Mouse (Mus musculus): ENCODE data around the gene Cdc42bpa. TPM values are rescaled to one million over a fixed set of nuclear protein-coding genes. Genes with fewer than 3 reads are reported as not detected.
"Not testable (repeated sequence)": the region's sequence is repeated elsewhere in the genome, so short reads cannot be mapped to it uniquely, and the experiment has no call there.

The Cdc42bpa gene
- total RNA-seq, 2 experiments from 2014 or later = 41.7 to 43.2 TPM

DNA sequence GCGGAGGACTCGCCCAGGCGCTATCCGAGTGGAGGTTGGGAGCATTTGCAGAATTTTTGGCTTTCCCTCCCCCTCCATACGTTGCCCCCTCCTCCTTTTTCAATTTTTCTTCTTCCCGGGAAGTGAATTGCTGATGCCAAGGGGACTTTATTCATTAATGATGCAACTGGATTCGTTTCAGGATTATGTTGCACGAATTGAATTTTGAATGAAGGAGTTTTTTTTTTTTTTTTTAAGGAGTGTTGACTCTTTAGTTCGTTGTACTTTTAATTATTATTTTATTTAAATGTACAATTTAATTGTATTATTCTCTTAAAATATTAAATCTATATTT is 238 bp downstream of the Cdc42bpa start:
- DNase-seq = no peak

DNA sequence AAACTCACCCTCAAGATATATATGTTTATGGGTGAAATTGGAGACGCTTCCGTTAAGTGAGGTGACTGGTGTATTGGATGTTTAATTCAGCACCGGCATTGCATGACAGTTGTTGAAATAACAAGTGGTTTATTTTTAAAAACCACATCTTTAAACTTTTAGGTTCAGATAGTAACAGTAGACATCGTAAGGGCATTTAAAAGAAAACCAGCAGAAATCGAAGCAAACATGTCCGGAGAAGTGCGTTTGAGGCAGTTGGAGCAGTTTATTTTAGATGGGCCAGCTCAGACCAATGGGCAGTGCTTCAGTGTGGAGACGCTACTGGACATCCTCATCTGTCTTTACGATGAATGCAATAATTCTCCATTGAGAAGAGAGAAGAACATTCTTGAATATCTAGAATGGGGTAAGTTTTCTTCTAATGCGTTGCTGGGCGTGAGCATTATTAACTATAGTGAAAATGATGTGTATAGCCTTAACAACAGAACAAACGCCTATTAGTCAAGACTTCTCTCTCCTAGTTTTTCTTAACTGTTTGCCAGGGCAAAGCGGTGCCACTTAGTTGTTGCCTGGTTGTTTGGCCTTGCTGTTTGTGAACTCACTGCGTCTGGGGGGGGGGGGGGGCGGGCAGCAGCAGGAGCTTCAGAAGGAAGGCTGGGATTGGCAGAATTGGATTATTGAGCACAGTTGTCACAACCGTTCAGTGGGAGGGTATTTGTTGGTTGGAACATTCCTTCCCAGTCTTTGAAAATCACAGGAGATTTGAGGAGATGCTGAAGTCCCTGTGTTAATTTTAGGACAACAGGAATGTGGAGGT is 818 bp downstream of the Cdc42bpa start:
- peak in 1 of 2 experiments; percentile 31 for DNase-seq

DNA sequence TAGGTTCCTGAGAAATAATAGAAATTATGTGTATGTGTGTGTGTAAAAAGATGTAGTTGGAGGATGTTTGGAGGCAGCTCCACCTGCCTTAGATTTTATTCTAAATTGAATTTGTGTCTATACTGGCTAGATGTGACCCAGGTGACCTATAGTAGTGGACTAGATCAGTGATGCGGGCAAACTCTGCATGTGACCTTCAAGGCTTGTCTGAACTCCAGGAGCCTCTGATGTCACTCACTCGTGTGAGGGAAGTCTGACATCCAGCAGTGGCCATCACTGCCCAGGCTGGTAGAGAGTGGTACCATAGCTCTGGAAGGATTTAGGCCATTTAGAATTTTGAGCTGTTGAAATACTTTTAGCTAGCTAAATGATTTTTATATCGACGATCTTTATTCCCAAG is 1.5 kb downstream of the Cdc42bpa start:
- peak in 1 of 2 experiments; percentile 26 for DNase-seq

DNA sequence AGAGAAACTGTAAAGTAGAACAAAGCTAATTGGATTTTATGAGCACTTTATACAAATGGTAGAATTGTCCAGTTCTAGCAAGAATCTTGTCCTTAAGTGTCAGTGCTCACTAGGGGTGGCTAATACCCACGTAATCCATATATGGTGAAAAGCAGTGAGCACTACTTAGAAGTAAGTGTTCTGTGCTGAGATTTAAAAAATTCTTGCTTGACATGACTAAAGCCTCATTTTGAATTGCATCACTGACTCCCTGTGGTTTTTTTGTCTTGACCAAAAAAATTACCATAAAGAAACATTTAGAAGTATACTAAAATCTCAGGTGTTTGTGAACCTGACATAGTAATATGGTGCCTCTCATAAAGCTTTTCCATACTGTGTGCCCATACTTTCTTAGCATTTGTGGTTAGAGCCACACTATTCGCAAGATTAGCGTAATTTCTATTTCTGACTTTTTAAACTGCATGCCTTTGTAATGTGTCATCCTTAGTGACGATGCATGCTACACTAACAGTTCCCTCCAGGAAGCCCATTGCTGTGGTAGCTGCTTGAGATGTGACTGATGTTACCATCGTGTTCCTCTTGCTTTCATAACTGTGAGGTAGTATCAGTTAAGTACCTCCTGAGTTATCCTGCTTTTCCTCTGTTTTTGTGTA is 9.6 kb downstream of the Cdc42bpa start:
- DNase-seq = no peak

DNA sequence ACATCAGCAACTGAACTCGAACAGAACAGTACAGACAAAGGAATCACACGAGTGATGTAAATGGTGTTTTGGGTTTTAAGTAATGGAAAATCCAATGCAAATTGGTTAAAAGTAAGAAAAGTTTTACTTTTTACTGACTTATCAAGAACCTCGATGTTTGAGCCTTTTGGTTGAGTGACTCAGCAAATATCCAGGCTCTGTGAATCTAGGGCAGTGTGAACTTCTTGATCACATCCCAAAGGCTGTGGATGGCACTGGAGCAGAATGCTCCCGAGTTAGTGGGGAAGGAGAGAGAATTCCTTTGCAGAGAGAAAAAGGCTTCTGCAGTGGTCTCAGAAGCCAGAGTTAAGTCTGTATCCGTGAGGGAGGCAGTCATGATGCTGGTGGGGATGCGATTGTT is 14.7 kb downstream of the Cdc42bpa start:
- DNase-seq = no peak

DNA sequence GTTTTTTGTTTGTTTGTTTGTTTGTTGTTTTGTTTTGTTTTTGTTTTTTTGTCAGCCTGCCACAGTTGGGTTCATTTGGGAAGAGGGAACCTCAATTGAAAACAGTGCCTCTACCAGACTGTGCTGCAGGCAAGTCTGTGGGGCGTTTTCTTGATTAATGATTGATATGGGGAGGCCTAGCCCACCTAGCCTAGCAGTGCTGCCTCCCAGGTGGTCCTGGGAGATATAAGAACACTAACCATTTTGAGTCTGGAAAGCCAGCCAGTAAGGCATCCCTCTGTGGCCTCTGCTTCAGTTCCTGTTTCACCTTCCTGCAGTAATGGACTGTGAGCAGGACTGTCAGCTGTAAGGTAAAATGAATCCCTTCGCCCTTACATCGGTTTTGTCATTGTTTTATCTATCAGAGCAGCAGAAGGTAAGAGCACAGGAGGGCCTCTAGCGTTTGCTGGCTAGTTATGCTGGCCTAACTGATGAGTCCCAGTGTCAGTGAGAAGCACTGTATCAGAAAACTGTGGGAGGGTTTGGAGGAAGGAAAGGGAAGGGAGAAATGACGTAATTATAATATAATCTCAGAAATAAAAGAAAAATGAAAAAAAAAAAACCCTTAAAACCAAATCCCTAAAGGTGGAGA is 15.5 kb downstream of the Cdc42bpa start:
- DNase-seq = no peak

DNA sequence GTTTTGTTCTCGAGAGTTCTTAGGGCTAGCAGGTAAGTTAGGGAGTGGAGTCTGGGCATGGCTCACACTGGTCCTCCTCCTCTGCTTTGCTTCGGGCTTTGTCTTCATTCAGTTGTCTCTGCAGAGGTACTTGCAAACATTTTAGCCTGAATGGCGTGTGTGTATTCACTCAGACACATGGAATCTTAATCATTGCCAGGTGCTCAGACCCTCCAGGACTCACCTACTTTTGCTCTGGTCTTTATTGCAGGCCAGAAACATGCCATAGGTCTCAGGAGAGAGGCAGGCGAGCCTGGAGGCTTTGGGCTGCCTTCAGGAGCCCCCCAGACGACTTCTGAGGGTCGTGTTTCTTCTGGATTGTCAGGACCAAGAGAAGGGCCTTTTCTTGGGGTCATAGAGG is 17.2 kb downstream of the Cdc42bpa start:
- no peak for DNase-seq

DNA sequence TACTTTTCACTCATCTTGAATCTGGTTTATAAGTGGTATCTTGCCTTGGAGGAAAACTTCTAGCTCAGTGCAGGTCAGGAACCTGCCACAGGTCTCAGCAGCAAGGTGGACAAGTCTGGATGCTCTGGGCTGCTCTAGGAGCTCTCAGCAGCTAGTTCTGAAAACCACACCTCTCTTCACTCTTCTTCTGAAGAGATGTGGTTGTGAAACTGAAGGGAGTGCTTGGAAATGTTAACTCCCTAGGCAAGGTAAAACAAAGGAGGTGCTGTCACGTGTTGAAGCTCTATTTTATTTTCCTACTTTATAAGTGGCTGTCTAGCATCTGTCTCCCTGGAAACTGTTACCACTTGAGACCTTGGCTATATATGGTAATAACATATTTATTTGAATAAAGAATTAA is 18.5 kb downstream of the Cdc42bpa start:
- DNase-seq = no peak

DNA sequence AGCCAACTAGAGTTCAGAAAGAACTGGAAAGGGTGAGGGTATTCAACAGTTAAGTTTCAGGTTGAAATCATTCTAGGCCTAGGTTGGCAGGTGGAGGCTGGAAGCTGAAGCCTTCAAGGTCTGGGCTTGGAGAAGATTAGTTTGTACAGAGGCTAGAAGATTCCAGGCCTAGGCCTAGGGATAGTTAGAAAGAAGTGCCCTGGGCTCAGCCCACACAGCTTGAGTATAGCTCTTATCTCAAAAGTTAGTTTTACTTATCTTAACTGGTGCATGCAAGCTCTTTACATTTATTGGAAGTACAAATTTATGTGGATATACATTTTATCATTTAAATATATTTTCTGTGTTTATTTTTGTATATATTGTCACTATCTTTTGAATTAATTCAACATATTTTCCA is 21.4 kb downstream of the Cdc42bpa start:
- DNase-seq = no peak

DNA sequence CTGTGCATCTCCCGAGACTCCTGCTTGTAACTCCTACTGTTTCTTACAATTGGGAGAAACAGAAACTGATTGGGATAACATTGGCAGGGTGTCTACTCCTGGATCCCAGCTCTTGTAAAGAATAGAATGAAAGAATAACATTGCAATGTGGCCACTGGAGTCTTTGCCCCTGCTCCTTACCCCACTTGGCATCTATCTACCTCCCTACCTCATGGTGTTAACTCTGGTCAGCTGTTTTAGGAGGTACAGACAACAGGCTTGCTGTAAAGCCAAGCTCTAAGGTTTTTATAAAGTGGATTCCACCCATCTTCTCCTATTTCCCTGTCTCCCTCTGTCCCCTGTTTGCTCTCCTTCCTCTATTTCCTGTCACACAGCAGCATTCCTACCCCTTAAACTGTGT is 21.9 kb downstream of the Cdc42bpa start:
- peak in 1 of 2 experiments; percentile 28 for DNase-seq

DNA sequence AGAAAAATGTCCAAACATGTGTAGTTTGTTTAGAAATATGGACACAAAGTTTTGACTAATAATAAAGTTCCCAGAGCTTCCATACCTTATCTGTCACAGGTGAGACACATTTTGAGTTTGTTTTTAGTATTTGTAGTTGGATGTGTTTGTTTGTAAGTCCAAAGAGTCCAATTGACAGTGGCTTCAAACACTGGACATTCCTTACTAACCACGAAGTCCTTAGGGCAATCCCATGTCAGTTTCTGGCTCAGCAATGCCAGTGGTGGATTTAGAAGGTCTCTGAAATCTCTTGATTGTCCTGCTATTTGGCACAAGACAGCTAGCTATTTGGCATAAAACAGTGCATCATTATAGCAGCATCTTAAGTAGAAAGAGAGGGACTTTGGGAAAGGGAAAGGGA is 22.7 kb downstream of the Cdc42bpa start:
- no peak for DNase-seq

DNA sequence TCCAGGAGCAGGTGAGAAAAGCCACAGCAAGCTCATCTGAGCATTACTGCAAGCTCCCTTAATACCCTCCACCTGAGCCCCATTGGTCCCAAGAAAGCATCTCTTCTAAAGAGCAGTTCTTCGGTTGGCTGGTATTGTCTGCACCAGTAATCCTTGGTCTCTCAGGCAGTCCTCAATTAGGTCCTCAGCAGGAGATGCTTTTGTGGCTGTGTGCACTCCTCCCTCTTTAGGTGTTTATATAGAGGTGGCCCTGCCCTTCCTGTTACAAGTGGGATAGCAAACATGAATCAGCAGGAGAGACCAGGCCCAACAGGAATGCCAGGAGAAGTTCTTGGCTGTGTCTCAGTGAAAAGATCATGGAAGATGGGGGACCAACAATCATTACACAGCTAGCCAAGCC is 23.9 kb downstream of the Cdc42bpa start:
- DNase-seq = no peak

DNA sequence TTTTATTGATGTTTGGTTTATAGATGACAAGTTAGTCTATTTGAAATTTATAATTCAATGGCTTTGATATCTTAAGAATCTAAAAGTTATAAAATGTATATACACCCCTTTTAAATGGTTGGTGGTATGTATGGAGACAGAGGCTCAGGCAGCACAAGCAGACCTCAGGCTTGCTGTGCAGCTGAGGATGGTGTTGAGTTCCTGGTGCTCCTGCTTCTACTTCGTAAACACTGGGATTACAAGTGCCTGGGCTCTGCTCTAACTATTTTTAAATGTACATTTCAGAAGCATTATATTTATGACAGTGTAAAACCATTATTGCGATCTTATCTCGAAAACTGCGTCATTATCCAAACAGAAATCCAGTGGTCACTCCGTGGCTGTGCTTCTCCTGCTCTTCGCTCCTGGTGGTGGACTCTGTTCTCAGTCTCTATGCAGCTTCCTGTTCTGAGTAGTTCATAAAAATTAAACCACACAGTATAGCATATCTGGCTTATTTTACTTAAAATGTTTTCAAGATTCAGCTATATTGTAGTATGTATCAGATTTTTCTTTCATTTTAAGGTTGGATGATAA is 31.5 kb downstream of the Cdc42bpa start:
- DNase-seq = no peak

DNA sequence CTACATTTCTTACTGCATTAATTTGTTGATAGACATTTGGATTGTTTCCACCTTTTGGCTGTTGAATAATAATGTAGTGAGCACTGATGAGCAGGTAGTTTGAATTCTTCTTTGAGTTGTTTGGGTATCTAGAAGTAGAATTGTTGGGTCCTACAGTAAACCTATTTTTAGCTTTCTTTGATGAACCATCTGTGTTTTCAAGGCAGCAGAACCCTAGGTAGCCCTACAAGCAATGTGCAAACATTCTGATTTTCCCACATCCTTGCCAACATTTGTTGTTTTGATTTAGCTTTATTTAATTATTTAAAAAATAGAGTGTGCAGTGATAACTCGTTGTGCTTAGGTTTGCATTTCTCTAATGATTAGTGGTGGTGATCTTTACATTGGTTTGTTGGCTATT is 32.0 kb downstream of the Cdc42bpa start:
- DNase-seq = no peak

DNA sequence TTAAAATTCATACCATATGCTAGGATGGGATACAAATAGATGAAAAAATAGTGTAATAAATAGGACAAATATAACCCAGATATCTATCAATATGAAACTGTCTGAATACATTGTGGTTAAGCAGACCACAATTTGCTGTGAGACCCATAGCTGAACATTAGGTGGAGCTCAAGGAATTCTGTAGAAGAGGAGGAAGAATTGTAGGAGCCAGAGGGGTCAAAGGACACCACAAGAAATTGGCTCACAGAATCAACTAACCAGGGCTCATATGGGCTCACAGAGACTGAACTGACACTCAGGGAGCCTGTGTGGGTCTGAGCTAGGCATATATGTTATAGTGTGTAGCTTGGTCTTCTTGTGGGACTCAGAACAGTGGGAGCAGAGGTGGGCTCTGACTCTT is 47.8 kb downstream of the Cdc42bpa start:
- no peak for DNase-seq

DNA sequence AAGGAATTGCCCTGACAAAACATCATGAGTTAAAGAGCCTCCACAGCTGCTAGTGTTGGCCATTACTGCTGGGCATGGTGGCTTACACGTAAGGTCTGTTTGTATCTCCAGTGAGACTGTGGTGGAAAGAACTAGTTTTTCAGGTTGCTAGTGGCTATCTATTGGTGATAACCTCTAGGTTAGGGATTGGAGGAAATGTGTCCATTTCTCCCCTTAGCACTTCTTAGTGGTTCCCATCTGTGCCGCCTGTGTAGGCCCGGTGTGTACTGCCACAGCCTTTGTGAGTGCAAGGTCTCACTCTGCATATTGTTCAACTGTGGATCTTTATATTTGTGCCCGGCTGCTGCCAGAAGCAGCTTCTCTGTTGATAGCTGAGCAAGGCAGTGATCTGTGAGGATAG is 53.2 kb downstream of the Cdc42bpa start:
- no peak for DNase-seq

DNA sequence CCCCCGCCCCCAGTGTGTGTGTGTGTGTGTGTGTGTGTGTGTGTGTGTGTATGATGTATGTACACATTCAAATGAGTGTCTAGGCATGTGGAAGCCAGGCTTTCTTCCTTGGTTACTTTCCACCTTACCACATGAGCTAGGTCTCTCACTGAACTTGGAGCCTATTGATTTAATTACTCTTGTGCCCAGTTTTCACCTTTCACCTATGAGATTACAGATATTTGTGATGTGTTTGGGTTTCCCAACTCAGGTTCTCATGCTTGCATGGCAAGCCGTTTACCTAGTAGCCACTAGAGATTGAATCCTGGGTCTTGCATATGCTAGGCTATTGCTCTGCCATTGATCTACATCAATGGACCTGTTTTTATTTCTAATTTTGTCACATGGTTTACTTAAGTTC is 57.9 kb downstream of the Cdc42bpa start:
- no peak for DNase-seq

DNA sequence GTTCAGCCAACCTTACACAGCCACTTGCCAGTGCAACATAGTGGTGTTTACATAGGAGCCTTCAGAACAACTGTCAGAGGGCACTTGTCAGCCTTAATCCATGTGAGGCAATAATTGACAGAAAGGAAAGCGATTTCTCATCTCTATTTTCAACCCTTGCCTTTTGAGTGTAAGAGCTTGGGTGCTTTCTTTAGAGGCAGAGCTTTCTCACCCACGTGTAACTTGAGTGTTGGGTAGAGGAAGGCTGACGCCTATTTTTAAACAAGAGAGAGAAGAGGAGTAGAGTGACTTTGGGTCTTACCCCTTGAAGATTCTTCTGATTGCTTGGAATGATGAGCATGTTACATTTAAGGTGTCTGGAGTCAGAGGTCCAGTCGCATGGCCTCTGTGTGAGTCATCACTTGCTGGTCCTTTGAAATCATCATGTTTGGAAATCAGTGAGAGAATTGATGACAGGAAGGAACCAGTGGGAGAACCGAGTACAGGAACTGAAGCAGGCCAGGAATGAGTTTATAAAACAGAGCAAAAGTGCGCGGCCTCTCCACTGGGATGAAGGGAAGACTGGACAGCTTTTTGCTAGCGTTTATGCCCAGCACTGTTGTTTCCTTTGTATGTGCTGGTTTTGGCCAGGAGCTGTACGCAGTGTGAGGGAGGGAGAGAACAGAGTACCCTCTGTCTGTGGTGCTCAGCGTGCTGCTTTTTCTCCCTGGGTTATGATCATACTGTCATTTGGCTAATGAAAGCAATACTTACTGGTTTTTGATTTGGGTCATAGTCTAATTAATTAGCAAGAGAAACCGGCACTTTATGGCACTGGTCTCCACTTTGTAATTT is 61.4 kb downstream of the Cdc42bpa start:
- DNase-seq = peak in 1 of 2 experiments; percentile 22

DNA sequence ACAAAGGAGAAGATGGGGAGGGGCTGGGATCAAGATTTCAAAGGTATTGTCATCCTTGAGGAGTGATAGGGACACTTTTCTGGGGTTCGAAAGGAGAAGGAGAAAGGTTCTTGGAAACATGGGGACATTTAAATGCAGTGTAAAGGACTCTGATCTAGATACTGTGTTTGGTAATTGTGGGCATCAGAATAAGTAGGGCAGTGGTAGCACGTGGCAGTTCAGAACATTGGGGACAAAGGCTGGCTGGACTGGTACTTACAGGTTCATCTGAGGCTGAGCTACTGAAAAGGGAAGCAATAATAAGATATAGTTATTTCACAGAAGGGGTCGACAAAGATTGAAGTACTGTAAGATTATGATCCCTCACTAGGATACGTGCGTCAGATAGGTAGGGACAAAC is 63.2 kb downstream of the Cdc42bpa start:
- no peak for DNase-seq

DNA sequence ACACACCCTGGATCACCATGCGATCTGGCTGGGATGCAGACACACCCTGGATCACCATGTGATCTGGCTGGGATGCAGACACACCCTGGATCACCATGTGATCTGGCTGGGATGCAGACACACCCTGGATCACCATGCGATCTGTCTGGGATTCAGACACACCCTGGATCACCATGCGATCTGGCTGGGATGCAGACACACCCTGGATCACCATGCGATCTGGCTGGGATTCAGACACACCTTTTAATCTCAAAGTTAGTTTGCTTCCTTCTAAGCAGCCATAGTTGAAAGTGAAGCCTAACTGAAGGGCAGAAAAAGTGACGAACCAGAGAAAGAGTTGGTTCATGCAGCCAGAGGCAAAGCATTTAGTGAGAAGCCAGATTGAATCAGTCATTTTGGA is 69.6 kb downstream of the Cdc42bpa start:
- not testable (repeated sequence) for DNase-seq

DNA sequence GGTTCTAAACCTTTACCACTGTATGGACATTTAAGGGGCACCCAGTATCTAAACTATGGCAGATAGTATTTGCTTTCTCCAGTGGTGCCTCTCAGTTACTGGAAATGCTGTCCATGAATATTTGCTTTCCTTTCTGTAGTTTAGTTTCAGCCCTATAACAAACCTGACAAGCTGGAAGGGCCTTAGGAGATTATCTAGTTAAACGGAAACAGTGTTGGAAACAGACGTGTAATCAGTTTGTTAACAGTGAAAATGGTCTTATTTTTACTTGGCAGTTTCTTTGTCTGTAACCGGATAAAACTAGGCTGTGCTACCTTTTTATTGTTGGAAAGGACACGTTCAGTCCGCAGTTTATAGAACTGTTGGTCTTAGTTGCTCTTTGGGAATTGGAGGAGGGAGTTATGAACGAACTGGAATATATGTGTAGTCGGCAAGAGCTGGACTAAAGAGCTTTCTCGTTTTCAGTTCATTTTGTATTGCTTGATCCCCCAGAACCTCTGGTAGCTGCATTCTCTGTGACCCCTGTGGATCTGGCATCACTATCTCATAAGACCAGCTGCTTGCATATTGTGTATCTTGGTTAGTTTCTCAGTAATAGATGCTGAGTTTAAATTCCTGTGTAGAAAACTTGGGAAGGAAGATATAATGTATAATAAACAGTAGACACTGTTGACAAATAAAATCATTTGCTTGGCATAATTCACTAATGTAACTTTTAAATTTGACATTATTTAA is 70.5 kb downstream of the Cdc42bpa start:
- DNase-seq = no peak
